Mouse (Mus musculus) forebrain, embryonic 13.5 days (tissue): ENCODE results near the gene Camta1. TPM values are rescaled to one million over a fixed set of nuclear protein-coding genes. Genes with fewer than 3 reads are reported as not detected.

Experiments used
- ATAC-seq: fragments of 200-750 bp; cut with Nextera tagmentation; 2 replicates; pipeline ENCODE4 v1.8.0; 2017
- H3K27ac ChIP-seq: fragments of 300-500 bp; sonication (generic); 2 replicates; pipeline ENCODE4 v1.5.1; 2015; ENCODE audit warnings: inconsistent platforms, mild to moderate bottlenecking, moderate library complexity
- H3K27me3 ChIP-seq: fragments of 300-500 bp; sonication (generic); 2 replicates; pipeline ENCODE4 v1.6.1; 2015; ENCODE audit warnings: mild to moderate bottlenecking, inconsistent platforms
- H3K36me3 ChIP-seq: fragments of 300-500 bp; sonication (generic); 2 replicates; pipeline ENCODE4 v1.6.1; 2015; ENCODE audit warnings: mild to moderate bottlenecking, inconsistent platforms; ENCODE audit not compliant: poor library complexity, severe bottlenecking
- H3K4me1 ChIP-seq: fragments of 300-500 bp; sonication (generic); 2 replicates; pipeline ENCODE4 v1.6.1; 2015; ENCODE audit warnings: inconsistent platforms
- H3K4me2 ChIP-seq: fragments of 300-500 bp; sonication (generic); 2 replicates; pipeline ENCODE4 v1.6.1; 2015; ENCODE audit warnings: inconsistent platforms, mild to moderate bottlenecking, moderate library complexity
- H3K4me3 ChIP-seq: fragments of 300-500 bp; sonication (generic); 2 replicates; pipeline ENCODE4 v1.5.1; 2015; ENCODE audit warnings: mild to moderate bottlenecking, inconsistent platforms
- H3K9ac ChIP-seq: fragments of 300-500 bp; sonication (generic); 2 replicates; pipeline ENCODE4 v1.6.1; 2015; ENCODE audit warnings: mild to moderate bottlenecking, inconsistent platforms
- H3K9me3 ChIP-seq: fragments of 300-500 bp; sonication (generic); replicated peaks from 2 replicates; pipeline ENCODE4 v1.6.1; 2016; ENCODE audit warnings: inconsistent platforms
- WGBS: fragments of 180-500 bp; shearing (Covaris S2); methylation state at CpG from one replicate; pipeline ENCODE4 v1.1.7; 2015; 5-methylcytosine and 5-hydroxymethylcytosine counted together
- polyA plus RNA-seq: library from polyadenylated mRNA; unstranded; fragments of >200 nt; fragmentation: Nextera tagmentation; extraction: Ambion mirVana; gene quantifications from 2 replicates; pipeline ENCODE4 v1.2.1, GENCODE M21; 2015

Gene Camta1
- polyA plus RNA-seq, 1 experiment from 2014 or later, result 150 TPM

- no peaks in the 10 kb centered on the region for H3K9me3 ChIP-seq
- H3K27me3 ChIP-seq, result no peaks in the 10 kb centered on the region
- ATAC-seq, result no peak
- H3K4me3 ChIP-seq, result no peak overlapping the region
- H3K36me3 ChIP-seq, result no peaks in the 10 kb centered on the region
- H3K4me1 ChIP-seq, result peaks cover 19% of the 10 kb centered on the region
- no peak overlapping the region for H3K4me2 ChIP-seq
- peak overlapping the region; percentile 52 for H3K27ac ChIP-seq
- no peak overlapping the region for H3K9ac ChIP-seq
- WGBS, result 15% methylated on average over 3 of the region's 3 CpGs
These were observed 43.5 kb downstream of the Camta1 start for GRCm38 (mm10) chr4:151817981-151818766.

GRCm38 (mm10) chr4:151813711-151814110, 48.0 kb downstream of the Camta1 start:
- no peak for ATAC-seq
- Histone ChIP-seq H3K27me3 (no peaks in the 10 kb centered on the region), H3K4me1 (peaks cover 11% of the 10 kb centered on the region), H3K4me2 (no peak overlapping the region), H3K27ac (no peak overlapping the region), H3K9ac (no peak overlapping the region), H3K9me3 (no peaks in the 10 kb centered on the region), H3K4me3 (no peak overlapping the region), H3K36me3 (no peaks in the 10 kb centered on the region)
- 96% methylated on average over 4 of the region's 4 CpGs for WGBS

GRCm38 (mm10) chr4:151805685-151806084, 56.0 kb downstream of the Camta1 start:
- Histone ChIP-seq H3K9me3 (no peaks in the 10 kb centered on the region), H3K27ac (no peak overlapping the region), H3K4me3 (no peak overlapping the region), H3K27me3 (no peaks in the 10 kb centered on the region), H3K4me2 (no peak overlapping the region), H3K9ac (no peak overlapping the region), H3K36me3 (no peaks in the 10 kb centered on the region), H3K4me1 (peaks cover 5% of the 10 kb centered on the region; the same call in 1 of the 2 replicates)
- WGBS, result 89% methylated on average over 4 of the region's 4 CpGs
- no peak for ATAC-seq

GRCm38 (mm10) chr4:151805046-151805445, 56.6 kb downstream of the Camta1 start:
- WGBS, result 90% methylated on average over 6 of the region's 6 CpGs
- no peaks in the 10 kb centered on the region for H3K27me3 ChIP-seq
- ATAC-seq, result no peak

GRCm38 (mm10) chr4:151804208-151804607, 57.5 kb downstream of the Camta1 start:
- 89% methylated on average over 2 of the region's 2 CpGs for WGBS

More at GRCm38 (mm10) chr4:151805046-151805445, 56.6 kb downstream of the Camta1 start:
- no peak overlapping the region for H3K4me2 ChIP-seq
- no peak overlapping the region for H3K9ac ChIP-seq
- H3K36me3 ChIP-seq, result no peaks in the 10 kb centered on the region
- H3K4me3 ChIP-seq, result no peak overlapping the region
- H3K27ac ChIP-seq, result no peak overlapping the region
- H3K4me1 ChIP-seq, result peaks cover 5% of the 10 kb centered on the region; the same call in 1 of the 2 replicates
- no peaks in the 10 kb centered on the region for H3K9me3 ChIP-seq

GRCm38 (mm10) chr4:151798630-151799029, 63.0 kb downstream of the Camta1 start:
- H3K4me3 ChIP-seq, result no peak overlapping the region
- H3K27me3 ChIP-seq, result no peaks in the 10 kb centered on the region
- 79% methylated on average over 2 of the region's 2 CpGs for WGBS
- no peak overlapping the region for H3K4me2 ChIP-seq
- H3K9ac ChIP-seq, result no peak overlapping the region
- H3K36me3 ChIP-seq, result no peaks in the 10 kb centered on the region
- ATAC-seq, result no peak
- no peaks in the 10 kb centered on the region for H3K4me1 ChIP-seq
- H3K9me3 ChIP-seq, result no peaks in the 10 kb centered on the region
- no peak overlapping the region for H3K27ac ChIP-seq

More at GRCm38 (mm10) chr4:151804208-151804607, 57.5 kb downstream of the Camta1 start:
- H3K9me3 ChIP-seq, result no peaks in the 10 kb centered on the region
- H3K4me3 ChIP-seq, result no peak overlapping the region
- H3K27ac ChIP-seq, result no peak overlapping the region
- H3K9ac ChIP-seq, result no peak overlapping the region
- no peak overlapping the region for H3K4me2 ChIP-seq
- H3K4me1 ChIP-seq, result peaks cover 5% of the 10 kb centered on the region; the same call in 1 of the 2 replicates
- no peaks in the 10 kb centered on the region for H3K27me3 ChIP-seq
- H3K36me3 ChIP-seq, result no peaks in the 10 kb centered on the region
- no peak for ATAC-seq

GRCm38 (mm10) chr4:151793694-151794093, 68.0 kb downstream of the Camta1 start:
- peaks cover 5% of the 10 kb centered on the region; the same call in 1 of the 2 replicates for H3K36me3 ChIP-seq
- H3K9me3 ChIP-seq, result no peaks in the 10 kb centered on the region
- H3K4me2 ChIP-seq, result no peak overlapping the region
- H3K27ac ChIP-seq, result no peak overlapping the region
- no peaks in the 10 kb centered on the region for H3K27me3 ChIP-seq
- no peak overlapping the region for H3K9ac ChIP-seq
- H3K4me1 ChIP-seq, result no peaks in the 10 kb centered on the region
- no peak for ATAC-seq
- 83% methylated on average over 5 of the region's 5 CpGs for WGBS
- no peak overlapping the region for H3K4me3 ChIP-seq

GRCm38 (mm10) chr4:151786946-151787705, 74.5 kb downstream of the Camta1 start:
- Histone ChIP-seq H3K9ac (no peak overlapping the region), H3K27ac (no peak overlapping the region), H3K36me3 (peaks cover 5% of the 10 kb centered on the region; the same call in 1 of the 2 replicates), H3K4me2 (no peak overlapping the region), H3K4me1 (peaks cover 6% of the 10 kb centered on the region; the same call in 1 of the 2 replicates), H3K9me3 (no peaks in the 10 kb centered on the region), H3K4me3 (no peak overlapping the region), H3K27me3 (no peaks in the 10 kb centered on the region)
- no peak for ATAC-seq
- WGBS, result 81% methylated on average over 16 of the region's 16 CpGs

GRCm38 (mm10) chr4:151780511-151780910, 81.2 kb downstream of the Camta1 start:
- H3K4me1 ChIP-seq, result no peaks in the 10 kb centered on the region; the same call in 1 of the 2 replicates
- no peak for ATAC-seq
- 81% methylated on average over 6 of the region's 6 CpGs for WGBS
- no peak overlapping the region for H3K4me2 ChIP-seq
- no peaks in the 10 kb centered on the region for H3K36me3 ChIP-seq
- H3K27ac ChIP-seq, result no peak overlapping the region
- H3K9ac ChIP-seq, result no peak overlapping the region
- no peaks in the 10 kb centered on the region for H3K9me3 ChIP-seq
- no peak overlapping the region for H3K4me3 ChIP-seq
- no peaks in the 10 kb centered on the region for H3K27me3 ChIP-seq

- no peak overlapping the region for H3K4me3 ChIP-seq
- no peaks in the 10 kb centered on the region for H3K36me3 ChIP-seq
- no peak overlapping the region for H3K9ac ChIP-seq
- H3K27me3 ChIP-seq, result no peaks in the 10 kb centered on the region
- ATAC-seq, result no peak
- H3K4me1 ChIP-seq, result no peaks in the 10 kb centered on the region; the same call in 1 of the 2 replicates
- no peak overlapping the region for H3K4me2 ChIP-seq
- H3K9me3 ChIP-seq, result no peaks in the 10 kb centered on the region
- H3K27ac ChIP-seq, result no peak overlapping the region
- WGBS, result 93% methylated on average over 12 of the region's 12 CpGs
These were observed 81.7 kb downstream of the Camta1 start for GRCm38 (mm10) chr4:151779962-151780459.

- H3K9ac ChIP-seq, result no peak overlapping the region
- H3K9me3 ChIP-seq, result no peaks in the 10 kb centered on the region
- H3K4me1 ChIP-seq, result peaks cover 11% of the 10 kb centered on the region
- H3K27me3 ChIP-seq, result no peaks in the 10 kb centered on the region
- no peak overlapping the region for H3K4me3 ChIP-seq
- 88% methylated on average over 4 of the region's 4 CpGs for WGBS
- no peaks in the 10 kb centered on the region for H3K36me3 ChIP-seq
- no peak overlapping the region for H3K4me2 ChIP-seq
- ATAC-seq, result no peak
- no peak overlapping the region for H3K27ac ChIP-seq
These were observed 83.2 kb downstream of the Camta1 start for GRCm38 (mm10) chr4:151778511-151778910.

GRCm38 (mm10) chr4:151777451-151777850, 84.2 kb downstream of the Camta1 start:
- Histone ChIP-seq H3K27me3 (no peaks in the 10 kb centered on the region), H3K4me3 (no peak overlapping the region)
- 69% methylated on average over 6 of the region's 6 CpGs for WGBS

More at GRCm38 (mm10) chr4:151777451-151777850, 84.2 kb downstream of the Camta1 start:
- Histone ChIP-seq H3K9ac (no peak overlapping the region), H3K9me3 (no peaks in the 10 kb centered on the region), H3K4me2 (no peak overlapping the region), H3K36me3 (no peaks in the 10 kb centered on the region), H3K27ac (no peak overlapping the region), H3K4me1 (peaks cover 12% of the 10 kb centered on the region)
- ATAC-seq, result no peak
